Mouse (Mus musculus) neutrophil, adult 83 days (primary cell): ENCODE data around the gene Magea8. TPM values are rescaled to one million over a fixed set of nuclear protein-coding genes. Genes with fewer than 3 reads are reported as not detected.

Source experiments
- total RNA-seq, 2 experiments: library from RNA; stranded (reverse); gene quantifications; one replicate each; pipeline ENCODE4 v1.2.4; 2023

Gene Magea8
- not detected for total RNA-seq

DNA sequence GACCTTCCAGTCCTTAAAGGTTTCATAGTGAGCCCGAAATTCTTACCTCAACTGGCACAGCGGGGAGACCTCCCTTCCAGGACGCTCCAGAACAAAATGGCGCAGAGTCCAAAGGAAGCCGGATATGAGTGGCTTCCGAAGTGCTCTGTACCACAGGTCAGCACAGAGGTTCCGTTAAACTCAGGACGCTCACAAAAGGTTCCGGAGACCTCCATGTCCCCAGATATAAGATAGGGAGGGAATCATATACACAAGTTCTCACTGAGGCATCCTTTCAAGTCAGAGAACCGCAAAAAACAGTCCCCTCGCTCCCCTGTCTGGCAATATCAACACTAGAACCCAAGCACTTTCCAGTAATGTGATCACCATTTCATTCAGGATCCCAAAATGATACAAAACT is at the start of gene Magea8:
TSS of gene Magea8 (minus strand) at position 101 of the 400 bp plus-strand sequence.

DNA sequence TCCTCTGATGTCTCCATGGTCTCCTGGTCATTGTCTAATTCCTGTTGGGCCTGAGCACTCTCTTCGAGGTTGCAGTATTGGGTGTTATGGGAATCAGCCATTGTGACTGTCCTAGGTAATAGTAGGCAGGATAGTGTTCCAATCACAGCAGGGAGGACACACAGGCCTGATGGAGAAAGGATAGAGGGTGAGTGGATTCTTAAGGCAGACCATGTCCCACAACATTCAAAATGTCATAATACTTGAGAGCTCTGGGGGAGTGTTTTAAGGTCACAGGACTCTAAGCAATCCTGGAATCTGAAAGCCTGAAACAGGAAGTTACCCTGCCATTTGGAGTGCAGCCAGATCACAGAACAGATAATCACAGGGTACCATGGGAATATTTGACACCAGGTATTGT is 46.2 kb downstream of the Magea8 start, which contains the start of gene Magea3:
TSS of gene Magea3 (minus strand) at position 101 of the 400 bp plus-strand sequence.

DNA sequence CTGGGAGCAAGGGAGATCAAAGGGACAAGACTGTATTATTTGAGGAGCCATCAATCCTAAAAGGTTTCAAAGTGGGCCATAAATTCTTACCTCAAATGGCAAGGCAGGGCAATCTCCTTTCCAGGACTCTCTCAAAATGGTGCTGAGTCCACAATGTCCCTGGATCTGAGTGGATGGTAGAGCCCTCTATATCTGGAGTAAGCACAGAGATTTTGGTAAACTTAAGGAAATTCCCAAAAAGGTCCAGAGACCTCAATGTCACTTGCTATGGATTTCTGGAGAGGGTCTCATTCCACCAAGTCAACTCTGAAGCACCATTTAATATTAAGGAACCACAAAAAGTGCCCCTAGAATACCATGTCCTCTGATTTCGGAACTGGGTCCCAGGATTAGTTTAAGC is 59.8 kb downstream of the Magea8 start, which contains the start of gene Magea6:
TSS of gene Magea6 (minus strand) at position 101 of the 400 bp plus-strand sequence.

Other genes with a start within 250 kb of the Magea8 start
- not detected for gene Cldn34b1, start 105.6 kb downstream of the Magea8 start, total RNA-seq
- not detected for gene Magea6, start 59.9 kb downstream of the Magea8 start, total RNA-seq
- gene Magea3, start 46.3 kb downstream of the Magea8 start, total RNA-seq: not detected
- gene Magea5, start 67.3 kb upstream of the Magea8 start, total RNA-seq: not detected
- gene Magea1, start 93.9 kb upstream of the Magea8 start, total RNA-seq: not detected
- not detected for gene Magea2, start 97.8 kb upstream of the Magea8 start, total RNA-seq
- not detected for gene Cldn34b2, start 132.6 kb upstream of the Magea8 start, total RNA-seq
- gene Sat1, start 220.6 kb upstream of the Magea8 start, total RNA-seq: 100 to 1,000 TPM; 704 to 802 TPM